Comparison of ENCODE assay signal across 23 mouse cellular contexts in the genomic region with DNA sequence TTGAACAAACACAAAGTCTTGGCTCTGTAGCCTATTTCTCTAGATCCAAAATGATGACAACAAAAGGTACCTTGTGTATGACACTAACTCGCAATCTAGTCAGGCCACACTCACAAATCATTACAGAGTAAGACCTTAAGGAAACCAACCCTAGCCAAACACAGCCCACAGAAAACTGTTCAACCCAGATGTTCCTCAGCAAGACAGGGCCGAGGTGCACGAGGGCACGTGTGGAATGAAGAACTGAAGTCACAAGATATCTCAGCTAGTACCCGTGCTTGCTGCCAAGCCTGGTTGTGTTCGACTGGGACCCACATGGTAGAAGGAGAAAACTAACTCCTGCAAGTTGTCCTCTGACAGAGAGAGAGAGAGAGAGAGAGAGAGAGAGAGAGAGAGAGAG. TPM values are rescaled to one million over a fixed set of nuclear protein-coding genes. Genes with fewer than 3 reads are reported as not detected.
"Had no signal": no experiment of that assay in that cellular context is flagged by ENCODE, and none has a peak within 500 bp of the region (broad histone marks: within the 10 kb centered on the region; RNA-seq: fewer than 3 reads in every experiment).

No protein-coding gene starts in this region.

- H3K4me1 ChIP-seq: liver, embryonic 12.5 days; midbrain, embryonic 10.5 days; midbrain, embryonic 12.5 days; neural tube, embryonic 13.5 days; neural tube, embryonic 15.5 days had no signal

- H3K4me3 ChIP-seq: liver, embryonic 12.5 days; midbrain, embryonic 10.5 days; midbrain, embryonic 12.5 days; myocyte; neural tube, embryonic 13.5 days; neural tube, embryonic 15.5 days had no signal

- H3K4me2 ChIP-seq: liver, embryonic 12.5 days; lung, embryonic 14.5 days; midbrain, embryonic 12.5 days; neural tube, embryonic 13.5 days; neural tube, embryonic 15.5 days had no signal

- DNase-seq: lung, adult 18-20 months; lung, embryonic 14.5 days; lung, postnatal 10 days; lung, postnatal 4 days; midbrain, embryonic 14.5 days; retina, postnatal 1 day; right cerebral cortex, adult 18-20 months; right cerebral cortex, postnatal 25 days; right cerebral cortex, postnatal 4 days; spleen, adult 18-20 months had no signal

- H3K9me3 ChIP-seq: liver, embryonic 12.5 days; midbrain, embryonic 10.5 days; midbrain, embryonic 12.5 days; neural tube, embryonic 13.5 days; neural tube, embryonic 15.5 days had no signal

- H3K27ac ChIP-seq: liver, embryonic 12.5 days; liver, embryonic 14.5 days; midbrain, embryonic 10.5 days; midbrain, embryonic 12.5 days; neural tube, embryonic 13.5 days; neural tube, embryonic 15.5 days had no signal

- H3K9ac ChIP-seq: liver, embryonic 12.5 days; liver, embryonic 14.5 days; lung, embryonic 14.5 days; midbrain, embryonic 12.5 days; neural tube, embryonic 13.5 days; neural tube, embryonic 15.5 days had no signal

- H3K27me3 ChIP-seq: liver, embryonic 12.5 days; midbrain, embryonic 12.5 days; neural tube, embryonic 13.5 days; neural tube, embryonic 15.5 days had no signal

- H3K36me3 ChIP-seq: liver, embryonic 12.5 days; midbrain, embryonic 10.5 days; midbrain, embryonic 12.5 days; neural tube, embryonic 13.5 days; neural tube, embryonic 15.5 days had no signal

- ATAC-seq: liver, embryonic 12.5 days; midbrain, embryonic 16.5 days had no signal

RNA-seq across cellular contexts. Expression of a gene that starts 7.3 kb away (rescaled TPM):
- total RNA-seq: megakaryocyte-erythroid progenitor cell, adult 5-6 weeks had no signal
- polyA plus RNA-seq: liver, embryonic 12.5 days; liver, embryonic 14.5 days; lung, embryonic 14.5 days; midbrain, embryonic 12.5 days; midbrain, embryonic 14.5 days; midbrain, embryonic 16.5 days; myocyte; neural tube, embryonic 11.5 days; neural tube, embryonic 13.5 days; neural tube, embryonic 15.5 days; stomach, embryonic 16.5 days had no signal

RNA-seq across cellular contexts. Expression of a gene that starts 7.8 kb away (rescaled TPM):
- total RNA-seq: megakaryocyte, adult 5-6 weeks; megakaryocyte-erythroid progenitor cell, adult 5-6 weeks had no signal

RNA-seq across cellular contexts. Expression of a gene that starts 43.3 kb away (rescaled TPM):
- total RNA-seq: megakaryocyte-erythroid progenitor cell, adult 5-6 weeks had no signal
- polyA plus RNA-seq: liver, embryonic 12.5 days; liver, embryonic 14.5 days; liver, embryonic 16.5 days; lung, embryonic 14.5 days; midbrain, embryonic 10.5 days; midbrain, embryonic 12.5 days; midbrain, embryonic 14.5 days; midbrain, embryonic 16.5 days; myocyte; neural tube, embryonic 11.5 days; neural tube, embryonic 13.5 days; neural tube, embryonic 15.5 days; stomach, embryonic 16.5 days had no signal
